Comparison of ENCODE assay signal across 8 mouse cellular contexts in genomic region chr7:118243453-118244385, GRCm38 (mm10). TPM values are rescaled to one million over a fixed set of nuclear protein-coding genes. Genes with fewer than 3 reads are reported as not detected.
DNase-seq lines count a peak whose midpoint lies in the region; ATAC-seq and TF ChIP-seq lines count a peak whose summit lies in the region.

Gene Smg1, minus strand, starts transcription at chr7:118243670.

- peak within 1 kb of the TSS; percentile 78 for H3K4me2 ChIP-seq in embryonic facial prominence, embryonic 14.5 days (ENCODE audit: low read depth, low read length)
- peak within 1 kb of the TSS; percentile 79 for H3K4me2 ChIP-seq in limb, embryonic 13.5 days (replicated peaks)
- H3K4me2 ChIP-seq in midbrain, embryonic 16.5 days (ENCODE audit: low read length): peak within 1 kb of the TSS; percentile 72

- H3K4me3 ChIP-seq in embryonic facial prominence, embryonic 14.5 days (ENCODE audit: low read depth, low read length): peak within 1 kb of the TSS; percentile 96
- peak within 1 kb of the TSS; percentile 71 for H3K4me3 ChIP-seq in heart, adult 2 months
- H3K4me3 ChIP-seq in limb, embryonic 13.5 days: peak within 1 kb of the TSS; percentile 85
- peak within 1 kb of the TSS; percentile 97 for H3K4me3 ChIP-seq in midbrain, embryonic 16.5 days (ENCODE audit: low read depth, low read length)

- H3K4me1 ChIP-seq in embryonic facial prominence, embryonic 14.5 days (ENCODE audit: control insufficient read depth, insufficient read depth, low read length): peaks cover 11% of the 10 kb centered on the region
- peaks cover 10% of the 10 kb centered on the region for H3K4me1 ChIP-seq in heart, adult 2 months (ENCODE audit: control insufficient read depth, insufficient read depth, low read length)
- H3K4me1 ChIP-seq in limb, embryonic 13.5 days: peaks cover 12% of the 10 kb centered on the region
- H3K4me1 ChIP-seq in midbrain, embryonic 16.5 days (ENCODE audit: control insufficient read depth, insufficient read depth, low read length): peaks cover 18% of the 10 kb centered on the region

- H3K36me3 ChIP-seq in embryonic facial prominence, embryonic 14.5 days (ENCODE audit: control insufficient read depth, insufficient read depth, low read length): no peaks in the 10 kb centered on the region
- H3K36me3 ChIP-seq in heart, adult 2 months (ENCODE audit: control insufficient read depth, insufficient read depth, low read length): peaks cover 24% of the 10 kb centered on the region
- no peaks in the 10 kb centered on the region for H3K36me3 ChIP-seq in limb, embryonic 13.5 days
- H3K36me3 ChIP-seq in midbrain, embryonic 16.5 days (ENCODE audit: control insufficient read depth, insufficient read depth, low read length): no peaks in the 10 kb centered on the region

- peaks cover 5% of the 10 kb centered on the region for H3K79me2 ChIP-seq in heart, adult 2 months (replicated peaks; ENCODE audit: control insufficient read depth, insufficient read depth, low read length)

- intact Hi-C loops in heart, adult 2 months (cut with DNase I): loop anchor here (5.0 kb wide), 2 partner anchors 34 to 54 kb away; no protein-coding TSS in a partner anchor

- 1% methylated on average over 51 of the region's 79 CpGs for WGBS in embryonic facial prominence, embryonic 14.5 days
- 1% methylated on average over 74 of the region's 79 CpGs for WGBS in heart, adult 2 months
- WGBS in limb, embryonic 13.5 days: 2% methylated on average over 76 of the region's 79 CpGs
- 2% methylated on average over 43 of the region's 79 CpGs for WGBS in midbrain, embryonic 16.5 days

- peak; percentile 86 for TF ChIP-seq POLR2A in heart, adult 2 months (IDR thresholded peaks at IDR 0.05; ENCODE audit: insufficient read depth, low read depth, low read length)

- no peaks in the 10 kb centered on the region for H3K9me3 ChIP-seq in embryonic facial prominence, embryonic 14.5 days (ENCODE audit: control insufficient read depth, low read length)
- H3K9me3 ChIP-seq in limb, embryonic 13.5 days: no peaks in the 10 kb centered on the region
- H3K9me3 ChIP-seq in midbrain, embryonic 16.5 days (replicated peaks; ENCODE audit: control insufficient read depth, low read length, poor library complexity, severe bottlenecking): no peaks in the 10 kb centered on the region

- peak; percentile 95 for ATAC-seq in embryonic facial prominence, embryonic 14.5 days (ENCODE audit: low read depth)
- ATAC-seq in limb, embryonic 13.5 days (ENCODE audit: low FRiP score, low read depth): peak; percentile 96
- peak; percentile 93 for ATAC-seq in midbrain, embryonic 16.5 days

- 0 out of 2 replicates have a peak, but pooled peaks have one; percentile 8 for TF ChIP-seq EP300 in heart, adult 2 months (IDR thresholded peaks at IDR 0.05; ENCODE audit: insufficient read depth, low read depth, low read length)

- TF ChIP-seq CTCF in heart, adult 2 months (IDR thresholded peaks at IDR 0.05): no peak

- DNase-seq in 3T3-L1 (ENCODE audit: low read depth, low spot score): peak; percentile 97
- DNase-seq in adrenal gland, postnatal 4 days (ENCODE audit: low spot score in 2 of 2): peak; percentile 94 to 95
- peak; percentile 99 for DNase-seq in embryonic facial prominence, embryonic 14.5 days (ENCODE audit: low spot score)
- DNase-seq in heart, adult 2 months: peak; percentile 99
- peak; percentile 99 to 100 for DNase-seq in kidney, adult 8-10 months
- peak; percentile 99 to 100 for DNase-seq in spleen, postnatal 10 days (ENCODE audit: low spot score in 2 of 2)

- H3K9ac ChIP-seq in embryonic facial prominence, embryonic 14.5 days (ENCODE audit: low read depth, low read length): peak within 1 kb of the TSS; percentile 96
- peak within 1 kb of the TSS; percentile 93 for H3K9ac ChIP-seq in heart, adult 2 months (ENCODE audit: low read depth, low read length)
- H3K9ac ChIP-seq in limb, embryonic 13.5 days: peak within 1 kb of the TSS; percentile 97
- peak within 1 kb of the TSS; percentile 97 for H3K9ac ChIP-seq in midbrain, embryonic 16.5 days (ENCODE audit: low read depth, low read length)

- peak within 1 kb of the TSS; percentile 93 for H3K27ac ChIP-seq in embryonic facial prominence, embryonic 14.5 days (replicated peaks; ENCODE audit: low read depth, low read length)
- H3K27ac ChIP-seq in heart, adult 2 months: peak within 1 kb of the TSS; percentile 96
- peak within 1 kb of the TSS; percentile 92 for H3K27ac ChIP-seq in limb, embryonic 13.5 days
- H3K27ac ChIP-seq in midbrain, embryonic 16.5 days (ENCODE audit: low read length): peak within 1 kb of the TSS; percentile 93

- H3K27me3 ChIP-seq in embryonic facial prominence, embryonic 14.5 days (replicated peaks; ENCODE audit: control insufficient read depth, insufficient read depth, low read length): no peaks in the 10 kb centered on the region
- no peaks in the 10 kb centered on the region for H3K27me3 ChIP-seq in heart, adult 2 months (ENCODE audit: control insufficient read depth, insufficient read depth, low read length)
- no peaks in the 10 kb centered on the region for H3K27me3 ChIP-seq in limb, embryonic 13.5 days
- no peaks in the 10 kb centered on the region for H3K27me3 ChIP-seq in midbrain, embryonic 16.5 days (ENCODE audit: control insufficient read depth, insufficient read depth, low read depth, low read length)

RNA-seq across cellular contexts. Expression of gene Smg1, which starts in this region (rescaled TPM):
- 10 to 100 TPM; 52.0 to 60.0 TPM for total RNA-seq in adrenal gland, postnatal 4 days (2021)
- polyA plus RNA-seq in embryonic facial prominence, embryonic 14.5 days (2014; fragmentation: Nextera tagmentation; extraction: Ambion mirVana): 20.0 and 20.7 TPM in 2 replicates
- 10 to 100 TPM; 31.3 to 32.4 TPM for total RNA-seq in heart, adult 2 months (2021)
- polyA plus RNA-seq in heart, adult 2 months (2012; rRNA removed): 12.6 and 23.1 TPM in 2 replicates
- 20.8 and 21.2 TPM in 2 replicates for polyA plus RNA-seq in limb, embryonic 13.5 days (2015; fragmentation: Nextera tagmentation; extraction: Ambion mirVana)
- 16.0 and 19.3 TPM in 2 replicates for polyA plus RNA-seq in midbrain, embryonic 16.5 days (2015; fragmentation: Nextera tagmentation; extraction: Ambion mirVana)

Comparison
In these comparisons a context has a peak if more than half of its experiments do, and no peak if none do; other contexts are left out.
1. Peak in every context shown above with its lines: DNase-seq, ATAC-seq, H3K4me3 ChIP-seq and H3K27ac ChIP-seq.